Mouse (Mus musculus) testis, adult 10 weeks (tissue): ENCODE measurements around the gene Cfap97d2. TPM values are rescaled to one million over a fixed set of nuclear protein-coding genes. Genes with fewer than 3 reads are reported as not detected.

Experiments
- polyA plus RNA-seq: library from polyadenylated mRNA; stranded (reverse); fragments of 350-450 nt; fragmentation: Illumina TruSeq; extraction: RNeasy Lipid Tissue Mini Kit (QIAGEN cat#74804); gene quantifications from one replicate; pipeline ENCODE4 v1.2.3, GENCODE M21; 2014; ENCODE audit warnings: low read depth, low replicate concordance

Cfap97d2 gene
- 1.6 TPM for polyA plus RNA-seq

DNA sequence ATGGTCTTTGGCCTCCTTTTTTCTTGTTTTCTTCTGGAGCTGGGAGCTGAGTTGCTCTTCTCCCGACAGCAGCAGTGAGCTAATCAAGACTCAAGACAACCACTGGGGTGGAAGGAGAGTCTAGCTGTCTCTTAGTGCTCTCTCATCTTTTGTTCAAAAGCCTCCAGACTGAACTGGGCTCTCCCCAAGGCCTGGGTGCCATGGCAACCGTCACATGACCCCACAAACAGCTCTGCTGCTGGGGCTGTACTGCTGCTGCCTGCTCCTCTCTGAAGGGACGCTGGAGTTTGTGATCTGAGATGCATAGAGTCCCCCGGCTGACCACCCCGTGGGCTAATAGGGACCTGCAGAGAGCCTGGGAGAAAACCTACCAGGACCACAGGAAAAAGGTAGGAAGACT lies at the start of gene Cfap97d2:
Cfap97d2 (plus strand) TSS at position 222 of the 400 bp plus-strand sequence.

DNA sequence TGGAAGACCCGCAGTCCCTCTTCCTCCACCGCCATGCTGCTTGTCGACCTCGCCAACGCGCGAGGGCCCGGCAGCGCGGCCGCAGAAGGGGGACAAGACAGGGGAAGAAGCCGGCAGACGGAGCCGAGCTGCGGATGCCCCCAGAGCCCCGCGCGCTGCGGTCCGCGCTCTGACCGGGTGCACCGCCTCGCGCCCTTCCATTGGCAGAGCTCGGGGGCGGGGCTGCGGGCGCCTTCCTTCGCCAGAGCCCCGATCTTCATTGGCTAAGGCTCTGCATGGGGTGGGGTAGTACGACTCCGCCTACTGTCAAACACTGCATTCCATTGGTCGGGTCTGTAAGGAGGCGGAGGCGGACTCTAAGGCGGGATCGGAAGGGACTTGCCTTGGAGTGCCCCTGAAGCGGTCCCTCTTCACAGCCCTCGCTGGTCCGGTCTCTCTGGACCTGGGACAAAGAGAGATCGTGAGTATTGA lies 28.2 kb upstream of the Cfap97d2 start, which contains the start of gene Rasa3:
Rasa3 (minus strand) TSS at position 191 of the 471 bp plus-strand sequence.

DNA sequence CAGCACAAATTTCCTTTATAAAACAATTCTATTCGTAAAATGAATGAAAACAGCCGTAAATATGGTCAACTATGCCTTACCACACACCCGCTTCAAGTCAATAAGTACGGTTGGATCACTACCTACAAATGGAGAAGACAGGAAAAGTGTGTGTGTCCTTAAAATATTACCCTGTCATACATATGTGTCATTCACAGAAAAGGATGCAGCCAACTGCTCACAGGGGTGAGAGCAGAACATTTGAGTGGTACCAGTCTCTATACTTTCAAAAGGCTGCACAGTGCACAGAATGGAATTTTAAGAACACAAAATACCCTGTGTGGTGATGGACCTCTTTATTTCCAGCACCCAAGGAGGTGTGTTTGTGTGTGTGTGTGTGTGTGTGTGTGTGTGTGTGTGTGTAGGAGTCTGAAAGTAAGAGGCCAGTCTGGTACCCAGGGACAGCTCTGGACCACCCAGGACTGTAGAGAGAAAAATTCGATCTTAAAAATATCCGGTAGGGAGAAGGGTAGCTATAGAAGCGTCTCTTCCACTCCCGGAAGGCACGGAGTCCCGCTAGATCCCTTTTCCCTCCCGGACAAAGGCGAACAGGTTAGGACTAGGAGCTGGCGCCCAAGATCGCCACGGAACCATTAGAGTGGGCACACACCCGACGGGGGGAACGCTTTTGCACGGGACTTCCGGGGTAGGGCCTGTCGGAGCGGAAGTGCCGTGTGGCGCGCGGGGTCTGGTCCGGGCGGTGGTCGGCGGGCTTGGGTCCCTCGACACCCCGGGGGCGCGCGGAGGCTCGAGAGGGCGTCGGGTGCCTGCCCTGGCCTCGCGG lies 51.5 kb downstream of the Cfap97d2 start, which contains the start of gene Cdc16:
Cdc16 (plus strand) TSS at position 695 of the 823 bp plus-strand sequence.

DNA sequence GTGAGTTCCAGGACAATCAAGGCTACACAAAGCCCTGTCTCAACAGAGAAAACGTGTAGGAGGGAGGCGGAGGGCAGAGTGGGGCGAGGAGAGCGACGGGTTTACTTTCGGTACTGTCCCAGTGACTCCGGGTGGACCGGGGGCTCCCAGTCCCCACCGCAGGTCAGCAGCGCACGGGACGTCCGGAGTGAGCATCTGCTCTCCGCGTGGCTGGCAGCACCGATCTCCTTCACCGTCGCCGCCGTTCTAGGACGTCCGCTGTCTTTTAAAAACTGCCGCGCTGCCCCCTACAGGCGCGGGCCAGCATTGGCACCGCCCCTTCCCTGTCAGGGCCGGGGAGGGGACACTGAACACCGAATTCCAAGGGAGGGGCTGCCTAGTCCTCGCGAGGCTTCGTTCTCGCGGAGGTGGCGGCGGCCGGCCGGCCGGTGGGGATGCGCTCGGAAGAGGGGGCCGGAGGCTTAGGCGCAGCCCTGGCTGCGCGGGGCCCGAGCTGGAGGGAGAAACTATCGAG lies 79.6 kb downstream of the Cfap97d2 start, which contains the start of gene Upf3a:
Upf3a (plus strand) TSS at position 366 of the 514 bp plus-strand sequence.

Other genes with a start within 250 kb of the Cfap97d2 start
- gene Gas6, start 211.4 kb upstream of the Cfap97d2 start, polyA plus RNA-seq, result 4.6 TPM
- 149 TPM for gene 1700029H14Rik, start 143.4 kb upstream of the Cfap97d2 start, polyA plus RNA-seq
- gene Rasa3, start 28.3 kb upstream of the Cfap97d2 start, polyA plus RNA-seq, result 18.6 TPM
- 30.5 TPM for gene Cdc16, start 51.8 kb downstream of the Cfap97d2 start, polyA plus RNA-seq
- 97.7 TPM for gene Upf3a, start 79.7 kb downstream of the Cfap97d2 start, polyA plus RNA-seq
- 65.1 TPM for gene AF366264, start 132.5 kb downstream of the Cfap97d2 start, polyA plus RNA-seq
- 7.4 TPM for gene Champ1, start 163.8 kb downstream of the Cfap97d2 start, polyA plus RNA-seq
- gene Coprs, start 184.4 kb downstream of the Cfap97d2 start, polyA plus RNA-seq, result 38.5 TPM